Mouse (Mus musculus): ENCODE results near the gene Ptpre.
"Not testable (repeated sequence)": the region's sequence is repeated elsewhere in the genome, so short reads cannot be mapped to it uniquely, and the experiment has no call there.

Ptpre gene

GRCm38 (mm10) chr7:135534548-135535189, 2.6 kb upstream of the Ptpre start:
- DNase-seq (ENCODE audit: low read depth): no peak

DNA sequence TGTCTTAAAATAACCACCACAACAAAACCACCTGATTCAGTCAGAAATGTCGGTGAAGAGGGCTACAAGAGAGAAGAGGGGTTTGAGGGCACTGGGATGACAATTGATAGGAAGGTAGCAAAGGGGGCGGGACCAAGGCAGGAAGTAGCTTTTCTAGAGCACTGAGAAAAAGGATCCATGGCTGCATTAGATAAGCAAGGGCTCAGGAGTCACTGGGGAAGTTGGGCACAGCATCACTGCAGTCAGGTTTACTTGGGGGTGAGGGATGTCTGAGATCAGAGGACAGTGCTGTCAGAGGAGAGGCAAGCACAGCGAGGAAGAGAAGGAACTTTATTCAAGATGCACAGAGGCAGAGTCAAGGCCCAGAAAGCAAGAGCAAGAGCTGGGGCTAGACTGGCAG, 1.4 kb upstream of the Ptpre start:
- DNase-seq (ENCODE audit: low read depth): no peak

DNA sequence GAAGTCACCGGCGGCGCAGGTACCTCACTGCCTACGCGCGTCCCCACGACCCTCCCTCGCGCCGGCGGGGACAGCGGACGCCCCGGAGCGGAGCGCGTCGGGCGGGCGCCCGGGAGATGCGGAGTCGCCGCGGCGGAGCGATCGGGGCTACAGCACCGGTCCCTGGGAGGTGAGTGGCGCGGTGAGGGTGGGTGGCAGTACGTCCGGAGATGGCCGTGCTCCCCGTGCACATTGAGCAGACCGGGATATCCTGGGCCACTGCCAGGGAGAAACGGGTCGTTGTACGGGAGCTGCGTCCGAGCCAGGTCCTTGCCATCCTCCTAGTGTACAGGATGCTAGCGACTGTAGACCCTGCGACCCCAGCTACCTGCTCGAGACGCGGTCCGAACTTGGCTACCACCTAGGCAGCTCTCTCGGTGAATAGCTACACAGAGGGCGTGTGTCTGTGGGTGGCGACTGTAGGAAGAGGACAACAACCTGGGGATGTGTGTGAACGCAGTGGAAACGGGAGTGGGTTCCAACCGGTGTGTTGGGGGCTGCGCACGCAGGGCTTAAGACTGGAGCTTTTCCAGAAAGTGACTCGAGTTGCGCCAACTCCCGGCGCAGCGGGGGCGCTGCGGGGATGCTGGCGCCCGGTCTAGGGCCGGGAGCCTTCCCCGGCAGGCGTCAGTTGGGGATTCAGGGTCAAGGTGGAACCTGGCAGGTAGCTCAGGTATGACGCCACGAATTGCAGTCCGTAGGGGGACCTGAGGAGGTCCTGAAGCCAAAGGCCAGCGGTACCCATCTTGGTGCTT, 864 bp downstream of the Ptpre start:
- no peak for DNase-seq (ENCODE audit: low read depth)

DNA sequence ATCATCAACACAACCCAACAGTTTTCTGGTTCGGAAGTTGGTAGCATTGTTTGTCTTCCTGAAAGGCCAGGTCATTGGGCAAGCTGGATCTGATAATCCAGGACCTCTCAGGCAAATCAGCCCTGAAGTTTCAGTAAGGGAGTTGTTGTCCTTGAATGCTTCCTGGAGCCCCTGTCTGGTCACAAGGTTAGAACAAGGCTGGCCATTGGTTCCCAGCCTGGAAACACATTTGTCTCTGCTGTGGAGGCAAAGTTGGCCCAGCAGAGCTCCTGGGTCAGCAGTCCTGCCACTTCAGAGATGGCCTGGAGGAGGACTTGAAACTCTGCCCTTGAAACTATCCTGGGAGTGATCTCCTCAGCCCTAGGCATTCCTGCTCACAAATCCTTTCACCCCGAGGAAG, 2.1 kb downstream of the Ptpre start:
- no peak for DNase-seq (ENCODE audit: low read depth)

- no peak for DNase-seq (ENCODE audit: low read depth)
These were observed 5.0 kb downstream of the Ptpre start for GRCm38 (mm10) chr7:135542235-135542634.

DNA sequence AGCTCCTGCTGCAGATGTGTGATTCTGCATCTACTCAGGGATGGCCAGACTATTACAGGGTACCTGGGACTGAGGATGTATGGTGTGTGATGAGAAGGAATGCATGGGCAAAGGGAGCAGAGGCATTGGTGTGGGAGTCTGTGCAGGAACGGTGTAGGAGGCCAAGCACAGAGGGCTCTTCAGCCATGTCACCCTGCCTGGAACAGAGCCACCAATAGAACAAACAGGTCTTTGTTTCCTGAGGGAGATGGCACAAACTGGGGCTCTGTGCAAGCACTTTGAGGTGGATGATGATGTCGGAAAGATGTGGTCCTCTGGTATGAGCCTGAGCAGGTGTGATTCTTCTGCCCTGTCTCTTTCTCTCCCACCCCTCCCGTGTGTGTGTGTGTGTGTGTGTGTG, 5.8 kb downstream of the Ptpre start:
- no peak for DNase-seq (ENCODE audit: low read depth)

- no peak for DNase-seq (ENCODE audit: low read depth)
These were observed 7.0 kb downstream of the Ptpre start for GRCm38 (mm10) chr7:135544321-135544720.

- DNase-seq (ENCODE audit: low read depth): no peak
These were observed 8.7 kb downstream of the Ptpre start for GRCm38 (mm10) chr7:135545957-135546356.

DNA sequence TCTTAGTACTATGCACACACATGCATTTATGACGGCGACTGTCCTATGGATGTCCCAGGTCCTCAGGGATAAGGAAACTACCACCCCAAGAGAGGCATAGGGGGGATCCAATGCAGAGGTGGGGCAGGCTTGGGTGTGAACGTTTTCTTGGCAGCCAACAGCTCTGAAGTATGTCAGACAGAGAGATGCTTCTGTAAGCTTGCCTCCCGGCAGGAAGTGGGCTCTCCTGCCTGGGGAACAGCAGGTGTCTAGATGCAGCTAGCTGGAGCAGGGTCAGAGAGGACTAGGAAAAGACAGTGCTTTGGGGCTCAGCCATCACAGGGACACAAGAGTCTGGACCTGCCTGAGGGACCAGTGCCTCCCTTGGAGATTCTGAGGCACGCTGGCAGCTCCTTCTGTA, 9.2 kb downstream of the Ptpre start:
- DNase-seq (ENCODE audit: low read depth): no peak

- no peak for DNase-seq (ENCODE audit: low read depth)
These were observed 11.2 kb downstream of the Ptpre start for GRCm38 (mm10) chr7:135548434-135548833.

DNA sequence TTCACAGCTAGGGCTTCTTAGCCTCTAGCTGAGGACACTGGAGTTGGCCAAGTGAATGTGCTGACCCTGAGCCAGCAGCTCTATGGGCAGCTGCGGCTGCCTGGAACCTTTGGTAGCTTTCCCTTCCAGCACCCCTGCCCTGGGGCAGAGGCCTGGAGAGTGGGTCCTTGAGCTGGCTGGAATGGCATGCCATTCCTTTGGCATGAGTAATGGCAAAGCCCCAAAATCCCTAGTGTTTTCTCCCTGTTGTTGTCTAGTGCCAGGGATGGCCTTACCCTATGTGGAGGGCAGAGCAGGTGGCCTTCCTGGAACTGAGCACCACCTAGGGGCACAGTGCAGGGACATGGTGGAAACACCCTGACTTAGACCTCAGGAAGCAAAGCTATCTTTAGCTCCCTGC, 14.3 kb downstream of the Ptpre start:
- DNase-seq (ENCODE audit: low read depth): no peak

GRCm38 (mm10) chr7:135553550-135553949, 16.3 kb downstream of the Ptpre start:
- DNase-seq (ENCODE audit: low read depth): no peak

DNA sequence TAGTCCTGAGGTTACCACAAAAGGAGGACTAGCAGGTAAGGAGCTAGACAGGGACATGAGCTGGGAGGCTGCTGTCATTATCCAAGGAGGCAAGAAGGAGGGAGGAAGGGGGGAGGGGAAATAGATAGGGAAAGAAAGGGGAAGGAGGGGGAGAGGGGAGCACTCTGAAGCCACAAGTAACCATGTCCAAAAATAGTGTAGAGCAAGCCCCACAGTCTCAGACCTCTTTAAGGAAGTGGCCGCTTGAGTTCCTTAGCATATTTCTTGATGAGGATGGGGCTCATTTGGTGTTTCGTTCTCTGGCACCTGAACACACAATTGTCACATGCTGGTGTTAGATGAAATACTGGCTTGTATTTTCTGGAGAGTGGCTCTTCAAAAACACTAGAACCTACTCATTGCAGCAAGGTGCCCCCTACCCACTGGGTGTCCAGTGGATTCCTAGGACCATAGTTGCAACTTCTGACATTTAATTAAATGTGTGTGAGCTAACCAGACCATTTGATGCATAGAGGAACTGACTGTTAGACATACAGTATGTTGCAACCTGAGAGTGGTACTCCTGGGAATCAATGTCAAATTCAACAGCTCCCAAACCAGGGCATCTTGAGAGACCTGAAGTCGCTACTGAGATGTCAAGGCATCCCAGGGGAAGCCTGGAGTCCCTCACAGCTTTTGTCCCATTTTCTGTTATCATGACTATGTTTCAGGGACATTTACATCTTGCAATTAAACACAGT, 19.6 kb downstream of the Ptpre start:
- no peak for DNase-seq (ENCODE audit: low read depth)

- DNase-seq (ENCODE audit: low read depth): no peak
These were observed 23.0 kb downstream of the Ptpre start for GRCm38 (mm10) chr7:135560280-135560679.

GRCm38 (mm10) chr7:135564022-135564421, 26.7 kb downstream of the Ptpre start:
- DNase-seq (ENCODE audit: low read depth): no peak

- DNase-seq (ENCODE audit: low read depth): no peak
These were observed 28.7 kb downstream of the Ptpre start for GRCm38 (mm10) chr7:135566013-135566412.

- no peak for DNase-seq (ENCODE audit: low read depth)
These were observed 30.3 kb downstream of the Ptpre start for GRCm38 (mm10) chr7:135567582-135567981.

- no peak for DNase-seq (ENCODE audit: low read depth)
These were observed 31.3 kb downstream of the Ptpre start for GRCm38 (mm10) chr7:135568550-135568949.

GRCm38 (mm10) chr7:135571392-135571791, 34.1 kb downstream of the Ptpre start:
- DNase-seq (ENCODE audit: low read depth): no peak

DNA sequence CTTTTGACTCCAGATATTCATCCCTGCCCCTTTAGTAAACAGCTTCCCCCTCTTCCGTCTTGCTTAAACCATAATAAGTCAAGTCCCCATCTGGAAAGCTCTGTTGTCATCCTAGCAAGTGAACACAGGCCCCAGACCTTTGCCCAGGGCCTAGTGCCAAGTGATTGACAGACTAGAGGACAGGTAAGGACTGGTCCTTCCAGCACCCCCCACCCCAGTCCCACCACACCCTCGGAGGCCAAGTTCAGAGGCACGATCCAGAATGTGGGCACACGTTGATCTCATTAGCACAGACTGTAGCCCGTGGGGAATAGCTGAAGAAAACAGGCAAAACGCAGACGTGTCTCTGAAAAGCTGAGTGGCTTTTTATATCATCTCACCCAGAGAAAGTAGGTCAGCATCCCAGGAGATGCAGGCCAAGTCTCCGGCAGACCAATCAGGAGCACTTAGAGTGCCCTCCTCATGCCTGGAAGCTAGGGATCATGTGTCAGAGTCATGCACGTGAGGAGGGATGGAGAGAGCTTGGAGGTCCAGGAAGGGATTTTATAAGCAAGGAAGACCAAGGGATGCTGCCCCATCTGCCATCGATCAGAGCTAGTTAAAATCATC, 34.8 kb downstream of the Ptpre start:
- no peak for DNase-seq (ENCODE audit: low read depth)

GRCm38 (mm10) chr7:135575319-135576069, 38.2 kb downstream of the Ptpre start:
- not testable (repeated sequence) for DNase-seq (ENCODE audit: low read depth)

- no peak for DNase-seq (ENCODE audit: low read depth)
These were observed 39.0 kb downstream of the Ptpre start for GRCm38 (mm10) chr7:135576329-135576728.
